Mouse (Mus musculus) retina, embryonic 14.5 days (tissue): Measurements from ENCODE around the gene Kat2a.

Source experiments
- DNase-seq: peaks from one replicate; pipeline ENCODE4 v3.0.0-alpha.2; 2015; ENCODE audit warnings: low spot score

The Kat2a gene

GRCm38 (mm10) chr11:100711783-100712615 is at the start of gene Kat2a:
Gene Kat2a (minus strand): TSS chr11:100712465.
- DNase-seq = peak; percentile 89

- peak; percentile 95 for DNase-seq
These were observed 49.3 kb upstream of the Kat2a start for GRCm38 (mm10) chr11:100761547-100762045.

- peak; percentile 69 for DNase-seq
These were observed 47.5 kb upstream of the Kat2a start, which contains the start of gene Kcnh4 for GRCm38 (mm10) chr11:100759611-100760233. Gene Kcnh4 (minus strand): TSS chr11:100759942.

- DNase-seq = peak; percentile 74
These were observed 46.7 kb upstream of the Kat2a start for GRCm38 (mm10) chr11:100758707-100759610.

- DNase-seq = no peak
These were observed 45.3 kb upstream of the Kat2a start for GRCm38 (mm10) chr11:100757566-100757965.

- no peak for DNase-seq
These were observed 44.2 kb upstream of the Kat2a start for GRCm38 (mm10) chr11:100756476-100756875.

GRCm38 (mm10) chr11:100754693-100755057 is 42.4 kb upstream of the Kat2a start:
- no peak for DNase-seq

GRCm38 (mm10) chr11:100754021-100754692 is 41.9 kb upstream of the Kat2a start:
- no peak for DNase-seq

- DNase-seq = no peak
These were observed 40.0 kb upstream of the Kat2a start for GRCm38 (mm10) chr11:100752294-100752693.

- no peak for DNase-seq
These were observed 37.9 kb upstream of the Kat2a start for GRCm38 (mm10) chr11:100750127-100750526.

GRCm38 (mm10) chr11:100749469-100749868 is 37.2 kb upstream of the Kat2a start:
- DNase-seq = no peak

- DNase-seq = no peak
These were observed 36.4 kb upstream of the Kat2a start for GRCm38 (mm10) chr11:100748620-100749019.

- DNase-seq = no peak
These were observed 34.8 kb upstream of the Kat2a start for GRCm38 (mm10) chr11:100747114-100747513.

- DNase-seq = no peak
These were observed 34.3 kb upstream of the Kat2a start for GRCm38 (mm10) chr11:100746546-100746945.

- peak; percentile 80 for DNase-seq
These were observed 32.8 kb upstream of the Kat2a start for GRCm38 (mm10) chr11:100745085-100745484.

- DNase-seq = no peak
These were observed 29.1 kb upstream of the Kat2a start for GRCm38 (mm10) chr11:100741348-100741747.

- no peak for DNase-seq
These were observed 26.5 kb upstream of the Kat2a start for GRCm38 (mm10) chr11:100738749-100739148.

GRCm38 (mm10) chr11:100738066-100738604 is 25.9 kb upstream of the Kat2a start, which contains the start of gene Rab5c:
Gene Rab5c (minus strand): TSS chr11:100738215.
- DNase-seq = peak; percentile 99

- no peak for DNase-seq
These were observed 25.0 kb upstream of the Kat2a start for GRCm38 (mm10) chr11:100737105-100737733.

- no peak for DNase-seq
These were observed 24.4 kb upstream of the Kat2a start for GRCm38 (mm10) chr11:100736746-100737080.
